Mouse (Mus musculus) brain, embryonic 14.5 days (tissue): ENCODE measurements around the gene Ccdc141. TPM values are rescaled to one million over a fixed set of nuclear protein-coding genes. Genes with fewer than 3 reads are reported as not detected.
A peak's percentile ranks its signal among the peaks of the same experiment; 100 is the strongest.
"Not testable (repeated sequence)": the region's sequence is repeated elsewhere in the genome, so short reads cannot be mapped to it uniquely, and the experiment has no call there.

Experiments
- DNase-seq: peaks from one replicate; pipeline ENCODE4 v3.0.0-alpha.2; 2011; ENCODE audit warnings: low read depth
- CTCF ChIP-seq: fragments of 200-500 bp; IDR thresholded peaks from 2 replicates; pipeline ENCODE4 v1.5.1; 2012; ENCODE audit warnings: inconsistent platforms, mild to moderate bottlenecking, moderate library complexity, borderline replicate concordance; ENCODE audit not compliant: insufficient read depth, insufficient read length; ENCODE audit errors: extremely low read depth
- POLR2A ChIP-seq: fragments of 200-500 bp; IDR thresholded peaks from 2 replicates; pipeline ENCODE4 v1.6.1; 2012; ENCODE audit warnings: mild to moderate bottlenecking, inconsistent platforms, borderline replicate concordance; ENCODE audit not compliant: poor library complexity, insufficient read depth, insufficient read length, severe bottlenecking; ENCODE audit errors: extremely low read depth
- polyA plus RNA-seq: library from polyadenylated mRNA; depleted of rRNA; stranded (reverse); fragments of >200 nt; gene quantifications from 2 replicates; pipeline ENCODE4 v1.2.3, GENCODE M21; 2012

The Ccdc141 gene
- polyA plus RNA-seq, 1 experiment, result 5.1 TPM

DNA sequence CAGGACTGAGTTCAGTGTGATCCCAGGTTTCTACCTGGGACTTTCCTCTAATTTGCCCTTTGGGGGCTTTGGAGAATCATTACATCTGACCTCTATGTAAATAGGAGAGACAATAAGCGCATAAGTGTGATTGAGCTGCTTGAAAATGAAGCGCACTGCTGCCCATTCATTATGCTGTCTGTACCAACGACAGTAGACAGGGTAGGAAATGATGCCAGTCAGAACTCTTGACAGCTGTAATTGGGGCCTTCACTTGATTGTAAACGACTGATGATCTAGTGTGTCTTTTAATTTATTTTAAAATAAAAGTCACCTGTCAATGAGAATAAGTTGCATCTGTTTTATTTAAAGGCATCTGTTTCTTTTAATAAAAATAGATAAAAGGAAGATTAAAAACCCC, 152.7 kb downstream of the Ccdc141 start:
- TF ChIP-seq CTCF, result no peak
- no peak for TF ChIP-seq POLR2A
- peak; percentile 51 for DNase-seq

- DNase-seq, result not testable (repeated sequence)
These were observed 157.0 kb downstream of the Ccdc141 start for GRCm38 (mm10) chr2:77013449-77013848.

DNA sequence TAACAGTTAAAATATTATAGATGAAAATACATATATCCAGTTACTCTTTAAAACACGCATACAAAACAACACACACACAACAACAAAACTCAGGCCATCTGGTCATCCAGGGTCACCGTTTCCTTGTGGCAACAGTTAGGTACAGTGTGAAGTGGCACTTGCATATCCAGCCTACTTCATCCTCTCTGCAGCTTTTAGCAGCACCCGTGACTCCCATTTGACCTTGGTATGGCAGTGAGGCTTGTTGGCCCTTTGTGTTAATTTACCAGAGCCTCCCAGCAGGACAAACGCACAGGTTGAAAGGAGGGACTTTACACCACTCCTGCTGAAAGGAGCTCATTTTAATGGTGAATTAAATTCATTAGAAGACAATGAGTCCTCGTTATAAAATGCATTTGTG, 158.5 kb downstream of the Ccdc141 start:
- no peak for DNase-seq

GRCm38 (mm10) chr2:77007015-77007414, 163.4 kb downstream of the Ccdc141 start:
- TF ChIP-seq POLR2A (no peak), CTCF (no peak)
- DNase-seq, result peak; percentile 53

More for the DNA sequence above, 158.5 kb downstream of the Ccdc141 start:
- TF ChIP-seq CTCF (no peak), POLR2A (no peak)

- TF ChIP-seq CTCF (no peak), POLR2A (no peak)
- no peak for DNase-seq
These were observed 167.3 kb downstream of the Ccdc141 start for GRCm38 (mm10) chr2:77003148-77003547.

- TF ChIP-seq CTCF (no peak), POLR2A (no peak)
These were observed 172.1 kb downstream of the Ccdc141 start for GRCm38 (mm10) chr2:76998351-76998750.

GRCm38 (mm10) chr2:76992493-76993201, 177.8 kb downstream of the Ccdc141 start:
- no peak for TF ChIP-seq POLR2A
- TF ChIP-seq CTCF, result no peak
- peak; percentile 70 for DNase-seq

More at GRCm38 (mm10) chr2:76998351-76998750, 172.1 kb downstream of the Ccdc141 start:
- DNase-seq, result no peak

DNA sequence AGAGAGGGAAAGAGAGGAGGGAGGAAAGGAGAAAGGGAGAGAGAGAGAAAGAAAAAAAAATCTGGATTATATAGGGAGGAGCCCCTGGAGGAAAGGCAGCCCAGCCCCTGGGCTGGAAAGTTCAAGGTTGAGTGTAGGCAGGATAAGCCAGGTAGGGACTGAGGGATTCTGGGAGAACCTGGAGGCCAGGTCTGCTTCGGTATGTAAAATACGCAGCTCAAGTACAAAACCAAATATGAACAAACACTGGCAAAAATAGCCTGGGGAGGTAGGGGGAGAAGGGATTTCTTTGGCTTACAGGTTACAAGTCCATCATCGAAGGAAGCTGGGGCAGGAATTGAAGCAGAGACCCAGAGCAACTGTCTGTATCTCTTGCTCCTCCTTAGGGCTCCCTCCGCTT, 183.1 kb downstream of the Ccdc141 start:
- no peak for TF ChIP-seq CTCF
- TF ChIP-seq POLR2A, result no peak
- DNase-seq, result no peak

- peak; percentile 36 for DNase-seq
- TF ChIP-seq POLR2A (no peak), CTCF (no peak)
These were observed 186.1 kb downstream of the Ccdc141 start for GRCm38 (mm10) chr2:76984384-76984783.

- DNase-seq, result no peak
- TF ChIP-seq CTCF (no peak), POLR2A (no peak)
These were observed 186.8 kb downstream of the Ccdc141 start for GRCm38 (mm10) chr2:76983601-76984000.

GRCm38 (mm10) chr2:76982391-76983145, 187.9 kb downstream of the Ccdc141 start, which contains the start of gene Ttn:
Gene Ttn (minus strand): TSS chr2:76982547.
- no peak for DNase-seq
- TF ChIP-seq CTCF (no peak), POLR2A (no peak)

DNA sequence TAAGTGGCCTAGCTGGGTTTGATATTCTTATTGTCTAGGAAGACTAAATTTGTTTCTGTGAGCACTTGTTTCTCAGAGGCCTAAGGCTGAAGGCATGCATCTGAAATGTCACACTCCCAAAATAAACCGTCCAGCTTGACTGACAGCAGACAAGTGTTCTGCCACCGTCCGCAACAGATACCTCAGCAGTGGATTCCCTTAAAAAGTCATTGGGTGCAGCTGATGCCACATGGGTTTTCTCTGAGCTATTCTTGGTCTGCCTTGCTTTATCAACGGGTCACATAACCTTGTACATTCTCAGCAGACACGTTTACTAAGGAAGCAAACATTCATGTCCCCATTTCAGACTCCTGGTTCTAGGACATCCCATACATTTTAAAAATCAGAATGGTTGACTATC, 188.7 kb downstream of the Ccdc141 start:
- no peak for TF ChIP-seq POLR2A
- no peak for TF ChIP-seq CTCF
- no peak for DNase-seq
